Mouse (Mus musculus) kidney, embryonic 14.5 days (tissue): ENCODE results near the gene Abcc8. TPM values are rescaled to one million over a fixed set of nuclear protein-coding genes. Genes with fewer than 3 reads are reported as not detected.

ENCODE experiments used
- ATAC-seq: fragments of 200-750 bp; cut with Nextera tagmentation; 2 replicates; pipeline ENCODE4 v1.8.0; 2017; ENCODE audit warnings: moderate number of reproducible peaks, mild to moderate bottlenecking, moderate TSS enrichment, moderate library complexity; ENCODE audit not compliant: low FRiP score, low TSS enrichment
- H3K27ac ChIP-seq: fragments of 300-500 bp; sonication (generic); 2 replicates; pipeline ENCODE4 v1.5.1; 2014; ENCODE audit warnings: low read depth, mild to moderate bottlenecking, low read length, moderate library complexity, mixed read lengths
- H3K27me3 ChIP-seq: fragments of 300-500 bp; sonication (generic); 2 replicates; pipeline ENCODE4 v1.6.1; 2014; ENCODE audit warnings: mild to moderate bottlenecking, low read length; ENCODE audit not compliant: control insufficient read depth, insufficient read depth
- H3K36me3 ChIP-seq: fragments of 300-500 bp; sonication (generic); 2 replicates; pipeline ENCODE4 v1.6.1; 2014; ENCODE audit warnings: low read length, mixed read lengths; ENCODE audit not compliant: control insufficient read depth, insufficient read depth
- H3K4me1 ChIP-seq: fragments of 300-500 bp; sonication (generic); 2 replicates; pipeline ENCODE4 v1.6.1; 2014; ENCODE audit warnings: low read length, mixed read lengths; ENCODE audit not compliant: control insufficient read depth, insufficient read depth
- H3K4me2 ChIP-seq: fragments of 300-500 bp; sonication (generic); replicated peaks from 2 replicates; pipeline ENCODE4 v1.6.1; 2014; ENCODE audit warnings: low read depth, mild to moderate bottlenecking, low read length
- H3K4me3 ChIP-seq: fragments of 300-500 bp; sonication (generic); 2 replicates; pipeline ENCODE4 v1.5.1; 2014; ENCODE audit warnings: mild to moderate bottlenecking, low read length
- H3K9ac ChIP-seq: fragments of 300-500 bp; sonication (generic); 2 replicates; pipeline ENCODE4 v1.6.1; 2014; ENCODE audit warnings: low read depth, mild to moderate bottlenecking, low read length, moderate library complexity
- H3K9me3 ChIP-seq: fragments of 300-500 bp; sonication (generic); 2 replicates; pipeline ENCODE4 v1.6.1; 2016; ENCODE audit warnings: low read length; ENCODE audit not compliant: control insufficient read depth
- WGBS: fragments of 180-500 bp; shearing (Covaris S2); extraction: QIAGEN DNeasy Blood & Tissue Kit; methylation state at CpG from one replicate; pipeline ENCODE4 v1.1.7; 2014; 5-methylcytosine and 5-hydroxymethylcytosine counted together
- polyA plus RNA-seq: library from polyadenylated mRNA; unstranded; fragments of >200 nt; fragmentation: Nextera tagmentation; extraction: Ambion mirVana; gene quantifications from 2 replicates; pipeline ENCODE4 v1.2.1, GENCODE M21; 2014

The Abcc8 gene
- polyA plus RNA-seq, 1 experiment from 2014 or later: 1.5 TPM

GRCm38 (mm10) chr7:46068831-46069230, 111.0 kb downstream of the Abcc8 start:
- Histone ChIP-seq H3K4me3 (no peak overlapping the region), H3K27ac (no peak overlapping the region), H3K9ac (no peak overlapping the region), H3K36me3 (peaks cover 81% of the 10 kb centered on the region), H3K9me3 (no peaks in the 10 kb centered on the region), H3K27me3 (no peaks in the 10 kb centered on the region), H3K4me2 (no peak overlapping the region), H3K4me1 (no peaks in the 10 kb centered on the region)
- no peak for ATAC-seq
- 93% methylated on average over 8 of the region's 8 CpGs for WGBS

- Histone ChIP-seq H3K27ac (no peak overlapping the region), H3K4me3 (no peak overlapping the region), H3K9me3 (no peaks in the 10 kb centered on the region), H3K4me1 (no peaks in the 10 kb centered on the region), H3K27me3 (no peaks in the 10 kb centered on the region), H3K4me2 (no peak overlapping the region), H3K36me3 (peaks cover 72% of the 10 kb centered on the region), H3K9ac (no peak overlapping the region)
- no peak for ATAC-seq
- 99% methylated on average over 6 of the region's 6 CpGs for WGBS
These were observed 116.5 kb downstream of the Abcc8 start for GRCm38 (mm10) chr7:46063296-46063695.

- no peak overlapping the region for H3K27ac ChIP-seq
- H3K36me3 ChIP-seq: peaks cover 72% of the 10 kb centered on the region
- no peak overlapping the region for H3K9ac ChIP-seq
- no peak overlapping the region for H3K4me2 ChIP-seq
- H3K4me1 ChIP-seq: no peaks in the 10 kb centered on the region
- 96% methylated on average over 16 of the region's 16 CpGs for WGBS
- H3K27me3 ChIP-seq: no peaks in the 10 kb centered on the region
- ATAC-seq: no peak
- no peaks in the 10 kb centered on the region for H3K9me3 ChIP-seq
- H3K4me3 ChIP-seq: no peak overlapping the region
These were observed 118.2 kb downstream of the Abcc8 start for GRCm38 (mm10) chr7:46061614-46062013.

- ATAC-seq: no peak
- Histone ChIP-seq H3K36me3 (peaks cover 70% of the 10 kb centered on the region), H3K4me2 (no peak overlapping the region), H3K9me3 (no peaks in the 10 kb centered on the region), H3K9ac (no peak overlapping the region), H3K4me3 (no peak overlapping the region), H3K4me1 (no peaks in the 10 kb centered on the region), H3K27ac (no peak overlapping the region), H3K27me3 (no peaks in the 10 kb centered on the region)
- 89% methylated on average over 8 of the region's 8 CpGs for WGBS
These were observed 119.1 kb downstream of the Abcc8 start for GRCm38 (mm10) chr7:46060688-46061087.

- H3K27ac ChIP-seq: no peak overlapping the region
- no peak overlapping the region for H3K4me3 ChIP-seq
- peaks cover 81% of the 10 kb centered on the region for H3K36me3 ChIP-seq
- no peaks in the 10 kb centered on the region for H3K4me1 ChIP-seq
- H3K9ac ChIP-seq: no peak overlapping the region
- 92% methylated on average over 11 of the region's 11 CpGs for WGBS
- no peaks in the 10 kb centered on the region for H3K9me3 ChIP-seq
- no peak for ATAC-seq
- H3K4me2 ChIP-seq: no peak overlapping the region
- no peaks in the 10 kb centered on the region for H3K27me3 ChIP-seq
These were observed 121.0 kb downstream of the Abcc8 start for GRCm38 (mm10) chr7:46058882-46059281.

Other genes with a start within 250 kb of the Abcc8 start
- gene Abcc6, start 149.7 kb downstream of the Abcc8 start, polyA plus RNA-seq: 0.04 and 0.53 TPM in 2 replicates
- gene Nomo1, start 146.3 kb downstream of the Abcc8 start, polyA plus RNA-seq: 23.7 and 24.5 TPM in 2 replicates
- 0.10 and 0.19 TPM in 2 replicates for gene Kcnj11, start 79.3 kb downstream of the Abcc8 start, polyA plus RNA-seq
- 4.7 and 8.7 TPM in 2 replicates for gene Ush1c, start 58.5 kb upstream of the Abcc8 start, polyA plus RNA-seq
- 0.03 TPM in 1 of 2 replicates, not detected in the other for gene Otog, start 61.0 kb upstream of the Abcc8 start, polyA plus RNA-seq
- 0.34 and 0.37 TPM in 2 replicates for gene Myod1, start 196.4 kb upstream of the Abcc8 start, polyA plus RNA-seq
- 0.07 TPM in 1 of 2 replicates, not detected in the other for gene Kcnc1, start 216.5 kb upstream of the Abcc8 start, polyA plus RNA-seq